Mouse (Mus musculus) liver, embryonic 15.5 days (tissue): ENCODE measurements around the gene Gm27021. TPM values are rescaled to one million over a fixed set of nuclear protein-coding genes. Genes with fewer than 3 reads are reported as not detected.

Source experiments
- ATAC-seq: fragments of 200-750 bp; cut with Nextera tagmentation; 2 replicates; pipeline ENCODE4 v1.8.0; 2017; ENCODE audit warnings: moderate number of reproducible peaks, mild to moderate bottlenecking, moderate library complexity; ENCODE audit not compliant: insufficient read depth
- H3K27ac ChIP-seq: fragments of 300-500 bp; sonication (generic); replicated peaks from 2 replicates; pipeline ENCODE4 v1.5.1; 2015; ENCODE audit warnings: mild to moderate bottlenecking, inconsistent platforms
- H3K27me3 ChIP-seq: fragments of 300-500 bp; sonication (generic); 2 replicates; pipeline ENCODE4 v1.6.1; 2015; ENCODE audit warnings: mild to moderate bottlenecking, inconsistent platforms
- H3K36me3 ChIP-seq: fragments of 300-500 bp; sonication (generic); replicated peaks from 2 replicates; pipeline ENCODE4 v1.6.1; 2015; ENCODE audit warnings: moderate library complexity, mild to moderate bottlenecking, inconsistent platforms
- H3K4me1 ChIP-seq: fragments of 300-500 bp; sonication (generic); replicated peaks from 2 replicates; pipeline ENCODE4 v1.6.1; 2015; ENCODE audit warnings: inconsistent platforms
- H3K4me2 ChIP-seq: fragments of 300-500 bp; sonication (generic); 2 replicates; pipeline ENCODE4 v1.6.1; 2015; ENCODE audit warnings: moderate library complexity, mild to moderate bottlenecking, inconsistent platforms
- H3K4me3 ChIP-seq: fragments of 300-500 bp; sonication (generic); replicated peaks from 2 replicates; pipeline ENCODE4 v1.5.1; 2015; ENCODE audit warnings: mild to moderate bottlenecking, inconsistent platforms
- H3K9ac ChIP-seq: fragments of 300-500 bp; sonication (generic); 2 replicates; pipeline ENCODE4 v1.6.1; 2015; ENCODE audit warnings: moderate library complexity, mild to moderate bottlenecking, inconsistent platforms
- H3K9me3 ChIP-seq: fragments of 300-500 bp; sonication (generic); replicated peaks from 2 replicates; pipeline ENCODE4 v1.6.1; 2016; ENCODE audit warnings: inconsistent platforms
- WGBS: fragments of 180-500 bp; shearing (Covaris S2); methylation state at CpG from one replicate; pipeline ENCODE4 v1.1.7; 2015; ENCODE audit warnings: mixed read lengths; ENCODE audit not compliant: insufficient replicate concordance; 5-methylcytosine and 5-hydroxymethylcytosine counted together
- polyA plus RNA-seq: library from polyadenylated mRNA; unstranded; fragments of >200 nt; fragmentation: Nextera tagmentation; extraction: Ambion mirVana; gene quantifications from 2 replicates; pipeline ENCODE4 v1.2.1, GENCODE M21; 2015

The Gm27021 gene
- polyA plus RNA-seq, 1 experiment from 2014 or later, result 0.35 TPM

- Histone ChIP-seq H3K4me2 (no peak overlapping the region), H3K9ac (no peak overlapping the region), H3K36me3 (peaks cover 99% of the 10 kb centered on the region), H3K9me3 (no peaks in the 10 kb centered on the region), H3K4me3 (no peak overlapping the region), H3K27ac (no peak overlapping the region), H3K4me1 (peaks cover 27% of the 10 kb centered on the region), H3K27me3 (no peaks in the 10 kb centered on the region)
- 81% methylated on average over 9 of the region's 9 CpGs for WGBS
- ATAC-seq, result no peak
Observed at GRCm38 (mm10) chr8:120575801-120576200, 92.1 kb downstream of the Gm27021 start.

- no peak overlapping the region for H3K9ac ChIP-seq
- peaks cover 99% of the 10 kb centered on the region for H3K36me3 ChIP-seq
- no peak overlapping the region for H3K4me3 ChIP-seq
- no peaks in the 10 kb centered on the region for H3K9me3 ChIP-seq
- no peak overlapping the region for H3K4me2 ChIP-seq
- WGBS, result 90% methylated on average over 19 of the region's 19 CpGs
- peaks cover 30% of the 10 kb centered on the region for H3K4me1 ChIP-seq
- H3K27ac ChIP-seq, result no peak overlapping the region
- no peaks in the 10 kb centered on the region for H3K27me3 ChIP-seq
- ATAC-seq, result no peak
Observed at GRCm38 (mm10) chr8:120574941-120575340, 92.9 kb downstream of the Gm27021 start.

DNA sequence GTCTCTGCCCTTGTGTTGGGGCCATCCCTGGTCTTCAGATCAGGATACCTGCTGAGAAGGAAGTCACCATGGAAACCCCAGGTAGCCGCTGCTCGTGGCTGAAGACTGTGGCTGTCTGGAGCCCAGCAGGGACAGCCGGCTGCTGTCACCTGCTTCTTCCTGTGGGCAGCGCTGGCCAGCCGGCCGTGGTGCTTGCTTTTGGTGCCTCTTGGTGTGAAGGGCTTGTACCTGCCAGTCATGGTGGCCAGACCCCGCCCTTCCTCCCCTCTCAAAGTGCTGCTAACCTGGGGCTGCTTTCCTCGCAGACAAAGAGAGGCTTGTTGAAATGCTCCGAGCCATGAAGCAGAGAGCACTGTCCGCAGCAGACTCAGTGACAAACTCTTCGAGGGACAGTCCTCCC lies 94.0 kb downstream of the Gm27021 start:
- no peak overlapping the region for H3K4me2 ChIP-seq
- no peak overlapping the region for H3K4me3 ChIP-seq
- no peak overlapping the region for H3K27ac ChIP-seq
- H3K9ac ChIP-seq, result no peak overlapping the region
- H3K36me3 ChIP-seq, result peaks cover 100% of the 10 kb centered on the region
- no peak for ATAC-seq
- WGBS, result 83% methylated on average over 11 of the region's 11 CpGs
- H3K9me3 ChIP-seq, result no peaks in the 10 kb centered on the region
- peaks cover 34% of the 10 kb centered on the region for H3K4me1 ChIP-seq
- H3K27me3 ChIP-seq, result no peaks in the 10 kb centered on the region

GRCm38 (mm10) chr8:120572534-120572933 lies 95.3 kb downstream of the Gm27021 start:
- H3K27me3 ChIP-seq, result no peaks in the 10 kb centered on the region
- peaks cover 100% of the 10 kb centered on the region for H3K36me3 ChIP-seq
- no peaks in the 10 kb centered on the region for H3K9me3 ChIP-seq
- WGBS, result 74% methylated on average over 21 of the region's 21 CpGs
- H3K4me1 ChIP-seq, result peaks cover 34% of the 10 kb centered on the region
- H3K4me3 ChIP-seq, result no peak overlapping the region
- no peak overlapping the region for H3K27ac ChIP-seq
- H3K9ac ChIP-seq, result no peak overlapping the region
- no peak overlapping the region for H3K4me2 ChIP-seq
- ATAC-seq, result no peak

GRCm38 (mm10) chr8:120571561-120571960 lies 96.3 kb downstream of the Gm27021 start:
- 82% methylated on average over 8 of the region's 8 CpGs for WGBS
- Histone ChIP-seq H3K9me3 (no peaks in the 10 kb centered on the region), H3K9ac (no peak overlapping the region), H3K4me1 (peaks cover 34% of the 10 kb centered on the region), H3K36me3 (peaks cover 100% of the 10 kb centered on the region), H3K27me3 (no peaks in the 10 kb centered on the region), H3K4me3 (no peak overlapping the region), H3K27ac (no peak overlapping the region), H3K4me2 (no peak overlapping the region)
- no peak for ATAC-seq

DNA sequence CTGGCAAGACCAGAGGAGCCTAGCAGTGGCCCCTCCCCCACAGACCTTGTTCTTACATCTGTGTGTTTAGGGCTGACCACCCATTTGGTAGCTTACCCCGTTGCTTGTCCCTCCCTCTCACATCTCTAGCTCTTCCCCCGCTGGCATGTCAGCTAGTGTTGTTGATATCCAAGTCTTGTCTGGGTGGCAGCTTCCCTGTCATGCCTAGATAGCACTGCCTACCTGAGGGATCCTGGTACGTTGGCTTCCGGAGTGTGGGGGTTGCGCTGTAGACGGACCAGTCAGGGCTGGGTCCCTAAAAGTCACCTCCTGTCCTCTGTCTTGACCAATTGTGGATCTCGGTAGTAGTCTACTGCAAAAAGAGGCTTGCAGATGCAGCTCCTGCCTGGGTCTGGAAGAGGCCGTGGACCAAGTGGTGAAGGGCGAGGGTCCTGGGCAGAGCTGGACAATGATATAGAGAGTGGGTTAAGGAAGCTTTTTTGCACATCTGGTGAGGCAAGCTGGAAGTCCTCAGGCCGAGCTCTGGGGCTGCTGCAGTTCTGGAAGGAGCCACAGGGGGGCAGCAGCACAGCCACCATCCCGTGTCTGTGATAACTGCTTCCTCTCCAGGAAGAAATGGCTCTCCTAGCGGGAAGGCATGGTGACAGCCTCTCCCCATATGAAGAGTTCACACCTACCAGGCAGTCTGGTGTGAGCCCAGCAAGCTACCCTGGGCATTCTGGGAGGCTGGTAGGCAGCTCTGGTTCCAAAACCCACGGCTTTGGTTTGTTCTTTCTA lies 97.8 kb downstream of the Gm27021 start:
- WGBS, result 56% methylated on average over 13 of the region's 13 CpGs
- Histone ChIP-seq H3K9me3 (no peaks in the 10 kb centered on the region), H3K9ac (no peak overlapping the region), H3K4me1 (peaks cover 20% of the 10 kb centered on the region), H3K27ac (no peak overlapping the region), H3K27me3 (no peaks in the 10 kb centered on the region), H3K4me3 (no peak overlapping the region), H3K36me3 (peaks cover 100% of the 10 kb centered on the region), H3K4me2 (no peak overlapping the region)
- no peak for ATAC-seq

GRCm38 (mm10) chr8:120569123-120569522 lies 98.8 kb downstream of the Gm27021 start:
- 83% methylated on average over 17 of the region's 17 CpGs for WGBS

DNA sequence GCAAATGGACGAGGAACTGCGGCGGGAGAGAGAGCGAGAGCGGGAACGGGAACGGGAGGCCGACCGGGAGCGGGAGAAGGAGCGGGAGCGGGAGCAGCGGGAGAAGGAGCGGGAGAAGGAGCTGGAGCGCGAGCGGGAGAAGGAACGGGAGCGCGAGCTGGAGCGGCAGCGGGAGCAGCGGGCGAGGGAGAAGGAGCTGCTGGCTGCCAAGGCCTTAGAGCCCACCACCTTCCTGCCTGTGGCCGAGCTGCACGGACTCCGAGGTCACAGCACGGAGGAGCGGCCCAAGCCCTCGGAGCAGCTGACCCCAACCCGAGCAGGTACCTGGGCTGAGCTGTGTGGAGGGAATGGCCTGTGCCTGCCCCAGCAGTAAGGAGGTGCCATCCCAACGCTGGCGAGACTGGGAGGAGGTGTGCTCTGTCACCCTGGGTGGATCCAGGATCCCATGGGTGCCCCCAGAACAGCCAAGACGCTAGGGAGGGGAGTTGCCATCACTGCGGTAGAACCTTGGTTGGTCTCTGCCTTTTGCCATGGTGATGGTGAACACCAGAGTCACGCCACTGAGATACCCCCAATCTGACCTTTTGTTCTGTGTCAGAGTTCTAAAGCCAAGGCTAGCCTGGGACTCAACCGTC lies 99.6 kb downstream of the Gm27021 start:
- Histone ChIP-seq H3K4me3 (no peak overlapping the region), H3K4me1 (peaks cover 29% of the 10 kb centered on the region), H3K9me3 (no peaks in the 10 kb centered on the region), H3K27ac (no peak overlapping the region), H3K9ac (no peak overlapping the region), H3K4me2 (no peak overlapping the region), H3K36me3 (peaks cover 100% of the 10 kb centered on the region), H3K27me3 (no peaks in the 10 kb centered on the region)
- WGBS, result 92% methylated on average over 37 of the region's 37 CpGs
- ATAC-seq, result no peak

More at GRCm38 (mm10) chr8:120569123-120569522, 98.8 kb downstream of the Gm27021 start:
- no peak overlapping the region for H3K4me2 ChIP-seq
- no peak overlapping the region for H3K4me3 ChIP-seq
- no peaks in the 10 kb centered on the region for H3K9me3 ChIP-seq
- H3K9ac ChIP-seq, result no peak overlapping the region
- ATAC-seq, result no peak
- peaks cover 22% of the 10 kb centered on the region for H3K4me1 ChIP-seq
- H3K27me3 ChIP-seq, result no peaks in the 10 kb centered on the region
- no peak overlapping the region for H3K27ac ChIP-seq
- peaks cover 100% of the 10 kb centered on the region for H3K36me3 ChIP-seq

- peaks cover 100% of the 10 kb centered on the region for H3K36me3 ChIP-seq
- no peaks in the 10 kb centered on the region for H3K27me3 ChIP-seq
- ATAC-seq, result no peak
- no peak overlapping the region for H3K4me3 ChIP-seq
- H3K4me1 ChIP-seq, result peaks cover 31% of the 10 kb centered on the region
- H3K9me3 ChIP-seq, result no peaks in the 10 kb centered on the region
- H3K27ac ChIP-seq, result no peak overlapping the region
- 96% methylated on average over 17 of the region's 17 CpGs for WGBS
- H3K4me2 ChIP-seq, result no peak overlapping the region
- no peak overlapping the region for H3K9ac ChIP-seq
Observed at GRCm38 (mm10) chr8:120567731-120568130, 100.1 kb downstream of the Gm27021 start.

- H3K27ac ChIP-seq, result no peak overlapping the region
- H3K9ac ChIP-seq, result no peak overlapping the region
- no peaks in the 10 kb centered on the region for H3K9me3 ChIP-seq
- H3K27me3 ChIP-seq, result no peaks in the 10 kb centered on the region
- H3K4me2 ChIP-seq, result no peak overlapping the region
- 90% methylated on average over 8 of the region's 8 CpGs for WGBS
- H3K4me3 ChIP-seq, result no peak overlapping the region
- H3K36me3 ChIP-seq, result peaks cover 100% of the 10 kb centered on the region
- no peak for ATAC-seq
- H3K4me1 ChIP-seq, result peaks cover 37% of the 10 kb centered on the region
Observed at GRCm38 (mm10) chr8:120566681-120567080, 101.2 kb downstream of the Gm27021 start.

GRCm38 (mm10) chr8:120565151-120565711 lies 102.6 kb downstream of the Gm27021 start:
- peaks cover 99% of the 10 kb centered on the region for H3K36me3 ChIP-seq

More at GRCm38 (mm10) chr8:120565151-120565711, 102.6 kb downstream of the Gm27021 start:
- H3K27me3 ChIP-seq, result no peaks in the 10 kb centered on the region
- no peak overlapping the region for H3K27ac ChIP-seq
- no peak overlapping the region for H3K9ac ChIP-seq
- H3K4me1 ChIP-seq, result peaks cover 40% of the 10 kb centered on the region
- WGBS, result 68% methylated on average over 7 of the region's 7 CpGs
- H3K4me3 ChIP-seq, result no peak overlapping the region
- H3K4me2 ChIP-seq, result no peak overlapping the region
- no peaks in the 10 kb centered on the region for H3K9me3 ChIP-seq
- no peak for ATAC-seq
